Mouse (Mus musculus): ENCODE measurements around the gene Stk10. TPM values are rescaled to one million over a fixed set of nuclear protein-coding genes. Genes with fewer than 3 reads are reported as not detected.

Stk10 gene
- polyA plus RNA-seq, 2 experiments from 2014 or later: 66.9 to 116 TPM

- no peak for ATAC-seq
Measured at GRCm38 (mm10) chr11:32527006-32527405, 6.1 kb upstream of the Stk10 start.

- ATAC-seq: no peak
Measured at GRCm38 (mm10) chr11:32530151-32530550, 3.0 kb upstream of the Stk10 start.

DNA sequence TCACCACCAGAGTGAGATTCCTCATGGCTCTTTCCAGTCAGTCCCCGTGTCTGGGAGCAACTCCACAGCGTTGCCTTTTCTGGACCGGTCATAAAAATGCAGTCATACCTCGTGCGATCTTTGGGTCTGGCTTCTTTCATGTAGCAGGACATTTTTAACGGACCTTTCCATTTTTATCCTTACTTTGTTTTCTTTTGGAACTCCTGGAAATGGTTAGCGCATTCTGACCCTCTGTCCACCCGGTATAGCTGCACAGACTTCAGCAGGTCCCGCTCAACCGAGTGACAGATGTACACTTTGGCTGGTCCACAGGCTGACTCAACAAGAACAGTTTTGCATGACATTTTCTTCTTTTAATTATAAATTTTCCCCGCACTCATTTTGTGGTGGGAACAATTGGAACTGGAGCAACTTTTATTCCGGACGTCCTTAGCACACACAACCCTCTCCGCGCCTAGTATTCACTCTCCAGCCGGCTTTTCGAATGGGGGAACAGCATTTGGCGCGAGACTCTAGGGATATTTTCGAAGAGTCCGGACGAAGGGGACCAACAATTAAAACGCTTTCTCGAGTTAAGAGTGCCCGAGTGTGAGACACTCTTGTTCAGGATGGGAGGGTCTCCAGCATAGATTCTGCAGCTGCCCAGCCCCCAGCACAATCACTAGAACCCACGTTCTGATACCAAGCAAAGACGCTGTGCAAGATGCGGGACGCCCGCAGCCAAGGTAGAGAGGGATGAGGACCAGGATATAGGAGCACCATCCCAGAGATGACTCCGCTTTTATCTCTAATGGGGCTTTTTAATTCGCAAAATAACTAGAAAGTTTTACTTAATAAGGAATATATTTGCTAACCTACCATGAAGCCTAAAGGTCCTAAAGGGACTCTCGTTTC, 987 bp upstream of the Stk10 start, which contains the start of gene Efcab9:
Gene Efcab9 (minus strand): TSS at position 211 of the 894 bp plus-strand sequence.
- ATAC-seq: no peak

DNA sequence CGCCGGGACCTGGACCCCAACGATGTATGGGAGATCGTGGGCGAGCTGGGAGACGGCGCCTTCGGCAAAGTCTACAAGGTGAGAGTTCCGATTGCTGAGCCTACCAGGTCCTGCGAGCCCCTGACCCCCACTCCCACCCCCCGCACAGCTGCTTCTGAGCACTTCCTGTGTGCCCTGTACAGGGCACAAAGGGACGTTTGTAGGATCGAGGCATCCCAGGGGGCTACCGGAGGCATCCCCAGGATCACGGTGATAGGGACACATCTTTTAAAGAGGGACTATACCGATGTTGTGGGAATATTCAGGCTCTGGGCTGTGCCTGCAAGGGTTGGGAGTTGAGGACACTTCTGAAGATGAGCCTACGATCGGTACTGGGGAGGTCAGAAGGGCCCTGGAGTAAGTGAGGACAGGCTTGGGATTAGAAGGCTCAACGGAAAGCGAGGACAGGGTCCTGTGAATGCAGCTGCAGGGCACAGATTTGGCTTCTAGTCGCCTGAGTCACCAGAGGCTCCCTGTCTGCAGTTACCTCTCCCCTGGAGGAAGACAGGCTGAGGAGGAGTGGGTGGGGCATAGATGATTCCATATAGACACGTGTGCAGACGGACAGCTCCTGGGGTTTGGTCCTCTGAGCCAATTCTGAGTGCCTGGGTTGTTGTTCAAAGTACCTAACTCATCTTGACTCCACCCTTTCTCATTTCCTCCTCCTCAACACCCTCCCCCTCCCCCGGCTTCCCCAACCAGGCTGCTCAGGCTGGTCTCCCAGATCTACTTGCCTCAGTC, 567 bp downstream of the Stk10 start:
- peak; percentile 62 for ATAC-seq

- ATAC-seq: peak; percentile 3
Measured at GRCm38 (mm10) chr11:32534453-32535075, 1.5 kb downstream of the Stk10 start.

DNA sequence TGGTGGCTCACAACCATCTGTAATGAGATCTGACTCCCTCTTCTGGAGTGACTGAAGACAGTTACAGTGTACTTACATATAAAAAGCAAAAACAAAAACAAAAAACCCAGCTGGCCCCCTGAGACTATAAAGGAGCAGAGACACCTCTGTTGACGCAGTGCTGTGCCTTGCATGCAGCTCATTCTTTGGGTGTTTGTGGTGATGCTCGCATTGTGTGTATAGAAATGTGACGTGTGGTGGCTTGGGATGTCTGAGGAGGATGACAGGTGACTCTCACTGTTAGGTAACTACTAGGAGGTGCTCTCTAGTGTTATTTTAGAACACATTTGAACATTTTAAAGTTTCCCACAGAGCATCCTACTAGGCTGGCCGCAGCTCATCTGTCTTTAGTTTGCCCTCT, 2.5 kb downstream of the Stk10 start:
- peak; percentile 3 for ATAC-seq

DNA sequence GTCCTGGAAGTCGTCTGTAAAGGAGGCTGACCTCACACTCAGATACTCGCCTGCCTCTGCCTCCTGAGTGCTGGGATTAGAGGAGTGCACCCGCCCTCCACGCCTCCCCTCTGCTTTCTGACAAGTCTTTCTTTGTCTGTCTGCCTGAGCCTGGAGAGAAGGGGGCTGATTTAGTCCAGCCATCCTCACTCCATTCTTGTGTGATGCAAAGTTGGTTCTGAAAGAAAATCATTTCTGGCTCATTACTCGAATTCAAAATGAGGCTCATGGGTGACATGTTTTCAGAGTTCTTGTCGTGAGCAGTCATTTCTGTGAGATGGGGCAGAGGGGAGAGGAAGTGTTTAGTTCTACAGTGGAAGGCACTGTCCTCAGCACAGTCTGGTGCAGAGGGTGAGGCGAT, 3.8 kb downstream of the Stk10 start:
- no peak for ATAC-seq

GRCm38 (mm10) chr11:32538435-32538834, 5.3 kb downstream of the Stk10 start:
- ATAC-seq: no peak

GRCm38 (mm10) chr11:32538846-32539245, 5.7 kb downstream of the Stk10 start:
- no peak for ATAC-seq

- no peak for ATAC-seq
Measured at GRCm38 (mm10) chr11:32539717-32540116, 6.6 kb downstream of the Stk10 start.

DNA sequence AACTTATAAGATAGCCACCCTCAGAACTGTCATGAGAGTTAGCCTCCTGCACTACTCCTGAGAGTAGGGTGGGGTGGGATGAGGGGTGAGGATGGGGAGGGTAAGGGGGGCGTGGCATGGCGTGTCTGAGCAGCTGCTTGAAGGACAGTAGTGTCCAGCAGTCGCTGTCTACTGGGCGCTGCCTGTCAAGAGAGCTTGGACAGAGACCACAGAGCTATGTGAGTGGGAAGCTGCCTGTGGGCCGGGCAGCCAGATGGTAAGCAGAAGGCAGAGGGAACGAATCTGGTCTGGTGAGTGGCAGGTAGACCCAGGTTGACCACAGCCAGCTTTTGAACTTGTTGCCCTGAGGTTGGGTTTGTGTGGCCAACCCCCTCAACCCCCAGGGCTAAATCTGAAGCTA, 7.4 kb downstream of the Stk10 start:
- no peak for ATAC-seq

GRCm38 (mm10) chr11:32542181-32542580, 9.1 kb downstream of the Stk10 start:
- peak; percentile 17 for ATAC-seq

DNA sequence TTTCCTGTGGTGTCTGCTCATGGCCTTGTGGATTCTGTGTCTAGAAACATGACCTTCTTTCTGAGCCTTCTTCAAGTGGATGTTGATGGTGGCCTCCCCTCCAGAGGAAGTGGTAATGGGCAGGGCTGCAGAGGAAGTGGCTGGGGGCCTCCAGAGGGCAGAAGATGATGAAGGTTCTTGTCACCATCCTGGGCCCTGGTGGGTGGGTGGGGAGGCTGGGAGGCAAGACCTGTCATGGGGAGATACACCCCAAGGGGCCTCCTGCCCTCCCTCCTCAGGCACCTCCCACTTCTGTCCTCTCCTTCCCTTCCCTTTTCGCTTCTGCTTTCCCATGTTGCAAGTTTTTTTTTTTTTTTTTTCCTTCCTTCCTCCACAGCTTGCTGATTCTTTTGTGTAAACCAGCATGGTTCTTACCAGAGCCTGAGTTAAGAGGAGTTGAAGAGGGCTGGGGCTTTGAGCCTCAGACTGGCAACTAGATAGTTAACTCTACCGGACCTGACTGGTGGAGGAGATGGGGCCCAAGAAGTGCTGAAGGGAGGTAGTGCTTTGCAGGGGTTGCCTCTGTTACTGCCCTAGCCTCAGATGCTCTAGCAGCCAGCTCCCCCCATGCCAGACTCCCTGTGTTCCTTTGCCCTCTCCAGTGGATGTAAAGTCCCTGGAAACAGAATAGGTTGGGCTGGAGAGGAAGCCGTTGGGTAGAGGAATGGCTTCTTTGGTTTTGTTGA, 9.7 kb downstream of the Stk10 start:
- peak; percentile 87 for ATAC-seq

DNA sequence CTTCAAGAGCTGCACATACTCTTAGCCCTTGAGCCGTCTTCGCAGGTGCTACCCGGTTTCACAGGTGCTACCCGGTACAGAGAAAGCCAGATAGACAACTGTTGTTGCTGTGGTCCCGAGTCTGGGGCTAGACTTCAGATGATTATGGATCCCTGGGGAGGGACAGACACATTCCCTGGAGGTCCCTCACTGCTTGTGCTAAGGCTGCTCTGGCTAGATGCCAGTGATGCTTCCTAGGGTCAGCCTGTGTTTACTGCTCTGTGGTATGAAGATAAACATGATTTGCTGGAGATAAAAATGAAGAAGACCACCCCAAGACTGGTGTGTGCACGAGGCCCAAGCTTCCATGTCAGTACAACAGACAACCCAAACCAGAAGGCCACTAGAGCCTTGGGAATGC, 10.9 kb downstream of the Stk10 start:
- no peak for ATAC-seq

DNA sequence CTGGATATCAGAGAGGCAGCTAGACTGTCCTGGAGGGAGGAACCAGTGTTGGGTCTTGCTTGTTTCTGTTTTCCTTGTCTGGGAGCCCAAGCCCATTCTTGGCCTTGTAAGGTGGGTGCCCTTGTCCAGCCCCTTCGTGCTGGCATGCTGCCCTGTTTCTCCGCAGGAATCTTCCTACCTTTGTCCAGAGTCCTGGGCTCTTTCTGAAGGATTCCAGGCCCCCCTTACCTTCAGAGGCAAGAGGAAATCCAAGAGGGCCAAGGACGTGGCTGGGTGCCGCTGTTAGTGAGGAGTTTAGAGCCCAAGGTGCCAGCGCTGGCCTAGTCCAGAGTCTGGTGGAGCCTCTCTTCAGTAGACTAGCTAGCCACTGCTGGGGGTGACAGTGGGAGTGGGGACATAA, 11.4 kb downstream of the Stk10 start:
- no peak for ATAC-seq

- ATAC-seq: no peak
Measured at GRCm38 (mm10) chr11:32545605-32546004, 12.5 kb downstream of the Stk10 start.

- ATAC-seq: no peak
Measured at GRCm38 (mm10) chr11:32546483-32546882, 13.4 kb downstream of the Stk10 start.

GRCm38 (mm10) chr11:32547391-32547947, 14.4 kb downstream of the Stk10 start:
- ATAC-seq: no peak

DNA sequence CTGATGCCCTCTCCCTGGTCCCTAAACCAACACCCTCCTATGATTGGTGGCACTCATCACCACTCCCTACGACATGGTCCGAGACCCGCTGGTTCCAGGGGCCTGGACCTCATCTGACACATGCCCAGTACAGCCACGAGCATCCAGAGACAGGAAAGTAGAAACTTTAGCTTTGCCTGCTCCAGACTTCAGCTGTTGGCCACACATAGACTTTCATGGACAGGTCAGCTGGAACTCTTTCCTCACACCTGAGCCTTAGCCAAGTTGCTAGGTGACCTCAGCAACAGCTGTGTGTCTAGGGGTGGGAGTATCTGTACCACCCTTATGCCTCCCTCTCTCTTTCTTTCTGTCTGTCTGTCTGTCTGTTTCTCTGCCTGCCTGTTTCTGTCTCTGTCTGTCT, 15.1 kb downstream of the Stk10 start:
- no peak for ATAC-seq

- ATAC-seq: no peak
Measured at GRCm38 (mm10) chr11:32549236-32549635, 16.1 kb downstream of the Stk10 start.

DNA sequence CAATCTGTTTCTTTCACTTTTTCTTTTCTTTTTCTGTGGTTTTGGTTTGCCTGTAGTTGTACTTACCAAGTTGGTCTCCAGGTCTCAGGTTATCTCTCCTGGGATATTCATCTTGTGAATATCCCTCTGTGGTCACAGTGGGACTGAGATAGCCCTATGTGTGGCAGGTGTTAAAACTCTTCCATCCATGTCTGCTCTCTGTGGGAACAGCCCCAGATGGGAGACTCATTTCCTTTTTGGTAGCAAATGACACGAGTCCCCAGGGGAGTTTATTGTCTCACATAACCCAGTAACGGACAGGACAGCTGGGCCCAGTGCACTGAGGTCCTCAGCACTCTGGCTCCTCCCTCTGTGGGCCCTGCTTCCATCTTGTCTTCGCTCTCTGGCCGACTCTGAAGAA, 17.0 kb downstream of the Stk10 start:
- ATAC-seq: no peak

DNA sequence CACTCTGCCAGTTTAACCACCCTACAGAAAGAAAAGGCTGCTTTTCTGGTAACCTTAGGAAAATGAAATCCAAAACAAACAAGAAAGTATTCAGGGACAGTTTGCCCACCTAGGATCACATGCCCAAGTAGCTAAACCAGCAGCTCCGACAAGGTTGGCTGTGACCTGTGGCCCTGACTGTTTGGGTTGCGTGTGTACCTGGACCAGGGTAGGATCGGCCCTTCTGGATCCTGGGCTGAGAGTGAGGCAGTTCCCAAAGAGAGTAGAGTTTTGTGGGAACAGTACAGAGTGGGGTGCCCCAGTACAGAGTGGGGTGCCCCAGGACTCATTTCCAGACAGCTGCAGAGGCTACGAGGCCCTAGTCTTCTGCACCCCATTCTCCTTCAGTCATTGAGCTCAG, 18.0 kb downstream of the Stk10 start:
- ATAC-seq: no peak
